Mouse (Mus musculus): ENCODE data around the gene Spsb3. TPM values are rescaled to one million over a fixed set of nuclear protein-coding genes. Genes with fewer than 3 reads are reported as not detected.

Spsb3 gene
- polyA plus RNA-seq, 1 experiment from 2014 or later, result 32.7 TPM

DNA sequence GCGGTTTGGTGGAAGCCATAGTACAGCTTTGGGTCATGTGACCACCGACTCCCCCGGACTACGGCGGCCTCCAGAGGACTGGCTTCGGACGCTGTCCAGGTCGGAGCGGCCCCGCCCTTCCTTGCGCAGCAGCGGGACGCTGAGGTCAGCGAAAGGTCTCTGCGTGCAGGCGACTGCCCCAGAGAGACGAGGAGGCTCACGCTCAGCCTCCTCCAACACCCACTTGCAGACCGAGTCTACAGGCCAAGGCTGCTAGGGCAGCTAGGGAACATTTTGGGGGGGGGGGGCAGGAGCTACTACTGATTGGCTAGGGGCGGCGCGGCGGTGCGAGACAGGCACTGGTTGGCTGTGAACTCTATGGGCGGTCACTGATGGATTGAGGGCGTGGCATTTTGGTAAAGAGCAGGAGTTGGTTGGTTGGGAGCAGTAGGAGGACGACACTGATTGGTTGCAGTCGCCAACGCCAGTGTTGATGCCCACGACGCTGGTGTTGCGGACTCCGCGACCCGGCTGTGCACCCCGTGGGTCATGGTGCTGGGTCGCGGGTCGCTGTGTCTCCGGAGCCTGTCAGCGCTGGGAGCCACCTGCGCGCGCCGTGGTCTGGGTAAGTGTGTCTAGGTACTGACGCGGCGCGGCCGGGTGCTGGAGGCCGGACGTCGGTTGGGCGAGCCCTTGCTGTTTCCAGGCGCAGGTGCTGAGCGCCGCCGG lies 36.2 kb upstream of the Spsb3 start, which contains the start of gene Fahd1:
TSS of gene Fahd1 (minus strand) at position 300 of the 708 bp plus-strand sequence.
- ATAC-seq (ENCODE audit: insufficient read depth, low FRiP score), result peak; percentile 99

DNA sequence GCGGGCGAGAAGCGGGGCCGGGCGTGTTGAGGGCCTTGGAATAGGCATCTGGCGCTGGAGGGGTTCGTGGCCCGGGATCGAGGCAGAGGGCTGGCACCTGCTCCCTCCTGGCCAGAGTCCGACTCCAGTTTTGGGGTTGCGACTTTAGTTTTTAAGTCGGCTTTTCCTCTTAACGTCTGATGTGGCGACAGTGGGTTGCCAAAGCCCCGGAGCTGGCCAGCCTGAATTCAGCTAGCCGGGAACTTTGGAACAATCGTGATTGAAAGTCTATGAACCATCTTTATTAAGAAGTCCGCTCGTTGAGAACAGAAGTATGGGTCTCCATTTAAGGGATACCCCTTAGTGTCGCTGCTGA lies 35.7 kb upstream of the Spsb3 start:
- H3K27me3 ChIP-seq (ENCODE audit: control insufficient read depth, insufficient read depth, low read length), result no peaks in the 10 kb centered on the region
- H3K27ac ChIP-seq (ENCODE audit: low read length), result peak overlapping the region; percentile 33; the same call in 1 of the 2 replicates
- peak overlapping the region; percentile 82 for H3K9ac ChIP-seq (ENCODE audit: low read length)
- no peaks in the 10 kb centered on the region for H3K36me3 ChIP-seq (ENCODE audit: control insufficient read depth, insufficient read depth, low read length)
- WGBS, result 1% methylated on average over 20 of the region's 20 CpGs
- ATAC-seq (ENCODE audit: insufficient read depth, low FRiP score), result no peak
- no peaks in the 10 kb centered on the region for H3K9me3 ChIP-seq (replicated peaks; ENCODE audit: control insufficient read depth, low read length)
- H3K4me3 ChIP-seq (replicated peaks; ENCODE audit: low read length), result peak overlapping the region; percentile 95
- H3K4me1 ChIP-seq (ENCODE audit: control insufficient read depth, insufficient read depth, low read length), result peaks cover 18% of the 10 kb centered on the region
- peak overlapping the region; percentile 83 for H3K4me2 ChIP-seq (ENCODE audit: low read depth, low read length)

More for the DNA sequence above, 36.2 kb upstream of the Spsb3 start, which contains the start of gene Fahd1:
- Histone ChIP-seq H3K27ac (ENCODE audit: low read length) (peak within 1 kb of the TSS; percentile 97), H3K36me3 (ENCODE audit: control insufficient read depth, insufficient read depth, low read length) (no peaks in the 10 kb centered on the region), H3K4me2 (ENCODE audit: low read depth, low read length) (peak within 1 kb of the TSS; percentile 83), H3K9ac (ENCODE audit: low read length) (peak within 1 kb of the TSS; percentile 82), H3K4me1 (ENCODE audit: control insufficient read depth, insufficient read depth, low read length) (peaks cover 18% of the 10 kb centered on the region), H3K4me3 (replicated peaks; ENCODE audit: low read length) (peak within 1 kb of the TSS; percentile 95), H3K9me3 (replicated peaks; ENCODE audit: control insufficient read depth, low read length) (no peaks in the 10 kb centered on the region), H3K27me3 (ENCODE audit: control insufficient read depth, insufficient read depth, low read length) (no peaks in the 10 kb centered on the region)
- WGBS, result under 1% methylated on average over 58 of the region's 58 CpGs

DNA sequence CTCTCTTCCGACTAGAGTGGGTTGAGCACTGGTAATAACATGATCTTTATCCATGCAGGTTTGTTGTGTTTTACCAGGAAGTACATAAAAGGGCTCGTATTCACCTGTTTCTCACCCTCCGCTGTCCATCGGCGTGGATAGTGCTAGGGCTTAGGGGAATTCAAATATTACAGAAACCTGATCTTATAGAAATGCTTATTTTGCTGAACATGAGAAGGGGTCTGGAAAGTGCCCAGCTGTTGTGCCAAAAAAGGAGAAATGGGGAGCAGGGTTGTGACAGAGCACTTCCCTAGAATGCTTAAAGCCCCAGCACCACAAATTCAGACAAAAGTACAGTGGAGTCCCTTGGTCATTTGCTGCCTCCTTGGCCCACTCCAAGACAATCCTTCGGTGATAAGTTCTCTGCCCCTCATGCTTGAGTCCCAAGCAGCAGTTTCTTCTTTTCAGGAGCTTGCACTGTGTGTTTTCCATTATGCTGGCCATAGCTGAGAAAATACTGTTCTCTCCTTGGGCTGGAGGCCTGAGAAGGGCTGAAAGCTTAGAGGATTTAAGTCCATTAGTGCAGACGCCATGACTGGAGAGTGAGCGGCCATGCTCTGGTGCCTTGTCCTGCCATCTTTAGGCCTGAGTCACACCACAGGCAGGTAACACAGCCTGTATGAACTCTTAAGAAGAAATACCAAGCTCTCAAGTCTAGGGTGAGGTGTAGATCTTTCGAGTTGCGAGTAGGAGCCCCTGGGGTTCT lies 34.9 kb upstream of the Spsb3 start:
- peak overlapping the region; percentile 83 for H3K4me2 ChIP-seq (ENCODE audit: low read depth, low read length)
- WGBS, result 78% methylated on average over 10 of the region's 10 CpGs
- H3K27ac ChIP-seq (ENCODE audit: low read length), result no peak overlapping the region
- no peak for ATAC-seq (ENCODE audit: insufficient read depth, low FRiP score)
- H3K36me3 ChIP-seq (ENCODE audit: control insufficient read depth, insufficient read depth, low read length), result no peaks in the 10 kb centered on the region
- H3K9me3 ChIP-seq (replicated peaks; ENCODE audit: control insufficient read depth, low read length), result no peaks in the 10 kb centered on the region
- H3K4me1 ChIP-seq (ENCODE audit: control insufficient read depth, insufficient read depth, low read length), result peaks cover 18% of the 10 kb centered on the region
- no peaks in the 10 kb centered on the region for H3K27me3 ChIP-seq (ENCODE audit: control insufficient read depth, insufficient read depth, low read length)
- H3K4me3 ChIP-seq (replicated peaks; ENCODE audit: low read length), result peak overlapping the region; percentile 95
- peak overlapping the region; percentile 82; the same call in 1 of the 2 replicates for H3K9ac ChIP-seq (ENCODE audit: low read length)

DNA sequence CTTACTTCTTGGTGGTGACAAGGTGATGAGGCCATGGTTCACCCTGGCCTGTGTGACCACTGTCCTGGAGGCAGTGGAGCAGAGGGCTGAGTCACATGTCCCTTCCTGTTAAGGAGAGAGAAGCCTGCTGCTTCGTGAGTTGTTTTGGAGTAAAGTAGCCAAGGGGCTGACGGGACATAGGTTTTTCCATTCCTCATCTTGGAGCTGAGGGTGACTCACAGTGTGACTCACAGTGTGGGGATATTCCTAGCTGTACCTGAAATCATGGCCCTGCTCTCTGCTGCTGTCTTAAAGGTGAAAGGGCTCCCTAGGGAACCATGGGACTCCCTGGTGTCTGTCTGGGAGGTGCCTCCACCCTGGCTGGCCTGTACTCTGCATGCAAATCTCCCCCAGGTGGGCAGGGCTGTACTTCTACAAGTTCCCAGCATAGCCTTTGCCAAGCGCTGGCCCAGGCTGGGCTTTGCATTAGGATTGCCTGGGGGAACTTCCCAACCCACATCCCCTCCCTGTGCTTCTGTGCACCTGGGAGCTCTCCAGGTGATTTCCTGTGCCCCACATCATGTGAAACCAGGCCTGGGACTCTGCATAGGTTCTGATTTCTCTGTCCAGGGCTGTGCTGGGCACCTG lies 30.5 kb upstream of the Spsb3 start:
- Histone ChIP-seq H3K4me1 (ENCODE audit: control insufficient read depth, insufficient read depth, low read length) (peaks cover 6% of the 10 kb centered on the region), H3K4me2 (ENCODE audit: low read depth, low read length) (no peak overlapping the region), H3K27ac (ENCODE audit: low read length) (no peak overlapping the region), H3K9ac (ENCODE audit: low read length) (no peak overlapping the region), H3K27me3 (ENCODE audit: control insufficient read depth, insufficient read depth, low read length) (no peaks in the 10 kb centered on the region), H3K36me3 (ENCODE audit: control insufficient read depth, insufficient read depth, low read length) (0 out of 2 replicates have a peak, but pooled peaks cover under 1% of the 10 kb centered on the region), H3K9me3 (replicated peaks; ENCODE audit: control insufficient read depth, low read length) (no peaks in the 10 kb centered on the region), H3K4me3 (replicated peaks; ENCODE audit: low read length) (no peak overlapping the region)
- WGBS, result 79% methylated on average over 3 of the region's 3 CpGs
- ATAC-seq (ENCODE audit: insufficient read depth, low FRiP score), result no peak

DNA sequence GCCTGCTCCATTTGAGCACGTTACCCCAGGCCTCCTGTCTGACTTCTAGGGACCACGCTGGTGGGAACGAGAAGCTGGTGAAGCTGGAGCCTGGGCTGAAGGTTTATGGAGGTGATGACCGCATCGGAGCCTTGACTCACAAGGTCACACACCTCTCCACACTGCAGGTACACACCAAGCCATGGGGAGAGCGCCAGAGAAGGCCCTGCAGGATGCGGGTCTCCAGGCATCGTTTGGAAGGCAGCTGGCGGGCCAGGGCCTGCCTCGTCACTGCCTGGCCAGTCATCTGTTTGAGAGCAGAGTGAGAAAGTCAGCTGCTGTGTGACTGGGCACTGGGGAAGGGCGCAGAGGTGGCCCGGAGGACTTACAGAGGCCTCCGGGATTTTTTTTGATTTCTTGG lies 29.9 kb upstream of the Spsb3 start:
- no peaks in the 10 kb centered on the region for H3K9me3 ChIP-seq (replicated peaks; ENCODE audit: control insufficient read depth, low read length)
- no peak overlapping the region for H3K27ac ChIP-seq (ENCODE audit: low read length)
- WGBS, result 89% methylated on average over 13 of the region's 13 CpGs
- H3K36me3 ChIP-seq (ENCODE audit: control insufficient read depth, insufficient read depth, low read length), result peaks cover 5% of the 10 kb centered on the region; the same call in 1 of the 2 replicates
- H3K27me3 ChIP-seq (ENCODE audit: control insufficient read depth, insufficient read depth, low read length), result no peaks in the 10 kb centered on the region
- H3K4me1 ChIP-seq (ENCODE audit: control insufficient read depth, insufficient read depth, low read length), result no peaks in the 10 kb centered on the region
- H3K4me3 ChIP-seq (replicated peaks; ENCODE audit: low read length), result no peak overlapping the region
- no peak overlapping the region for H3K9ac ChIP-seq (ENCODE audit: low read length)
- ATAC-seq (ENCODE audit: insufficient read depth, low FRiP score), result no peak
- no peak overlapping the region for H3K4me2 ChIP-seq (ENCODE audit: low read depth, low read length)

DNA sequence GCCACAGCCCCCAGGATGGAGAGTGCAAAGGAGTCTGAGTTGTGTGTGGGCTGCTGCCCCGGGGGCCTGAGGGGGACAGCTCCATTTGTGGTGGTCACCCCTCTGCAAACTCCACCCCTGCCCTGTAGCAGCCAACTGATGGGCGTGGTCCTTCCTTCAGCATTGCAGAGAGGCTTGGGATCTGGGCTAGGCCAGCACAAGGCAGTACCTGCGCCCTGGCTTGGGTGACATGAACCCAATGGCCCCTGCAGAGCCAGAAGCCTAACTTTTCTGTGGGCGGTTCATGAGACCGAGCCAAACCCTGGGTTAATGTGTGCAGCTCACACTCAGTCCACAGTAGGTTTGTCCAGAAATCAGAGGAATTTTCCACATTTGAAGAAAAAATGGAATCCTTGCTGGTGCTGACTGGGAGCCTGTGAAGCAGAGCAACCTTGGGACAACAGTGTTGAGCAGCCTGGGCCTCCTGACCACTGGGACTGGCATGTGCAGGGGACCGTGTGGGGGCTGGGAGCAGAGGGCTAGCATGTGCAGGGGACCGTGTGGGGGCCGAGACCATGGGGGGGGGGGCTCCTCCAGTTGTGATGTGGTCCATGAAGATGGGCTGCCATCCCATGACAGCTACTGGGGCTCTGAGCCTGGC lies 28.5 kb upstream of the Spsb3 start:
- H3K4me2 ChIP-seq (ENCODE audit: low read depth, low read length), result no peak overlapping the region
- no peaks in the 10 kb centered on the region for H3K9me3 ChIP-seq (replicated peaks; ENCODE audit: control insufficient read depth, low read length)
- no peak overlapping the region for H3K9ac ChIP-seq (ENCODE audit: low read length)
- no peak overlapping the region for H3K4me3 ChIP-seq (replicated peaks; ENCODE audit: low read length)
- no peak overlapping the region for H3K27ac ChIP-seq (ENCODE audit: low read length)
- ATAC-seq (ENCODE audit: insufficient read depth, low FRiP score), result no peak
- H3K4me1 ChIP-seq (ENCODE audit: control insufficient read depth, insufficient read depth, low read length), result no peaks in the 10 kb centered on the region
- peaks cover 7% of the 10 kb centered on the region; the same call in 1 of the 2 replicates for H3K36me3 ChIP-seq (ENCODE audit: control insufficient read depth, insufficient read depth, low read length)
- WGBS, result 82% methylated on average over 8 of the region's 8 CpGs
- no peaks in the 10 kb centered on the region for H3K27me3 ChIP-seq (ENCODE audit: control insufficient read depth, insufficient read depth, low read length)

DNA sequence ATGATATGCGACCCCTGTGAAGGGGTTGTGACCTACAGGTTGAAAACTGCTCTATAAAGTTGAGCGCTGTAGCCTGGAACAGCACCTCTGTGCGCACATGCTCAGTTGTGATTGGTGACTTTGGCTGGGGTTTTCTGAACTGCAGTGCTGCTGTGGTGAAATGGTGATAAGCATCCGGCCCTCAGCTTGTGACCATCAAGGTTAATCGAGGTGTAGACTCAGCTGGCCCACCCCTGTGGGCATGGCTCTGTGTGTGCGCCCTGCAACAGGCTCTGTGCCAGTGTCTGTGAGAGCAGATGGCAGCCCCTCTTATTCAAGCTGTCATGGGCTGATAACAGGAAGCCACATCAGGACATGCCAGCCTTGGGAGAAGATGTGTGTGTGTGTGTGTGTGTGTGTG lies 27.5 kb upstream of the Spsb3 start:
- H3K9ac ChIP-seq (ENCODE audit: low read length), result no peak overlapping the region
- H3K4me3 ChIP-seq (replicated peaks; ENCODE audit: low read length), result no peak overlapping the region
- no peaks in the 10 kb centered on the region for H3K4me1 ChIP-seq (ENCODE audit: control insufficient read depth, insufficient read depth, low read length)
- H3K4me2 ChIP-seq (ENCODE audit: low read depth, low read length), result no peak overlapping the region
- WGBS, result 82% methylated on average over 6 of the region's 6 CpGs
- H3K9me3 ChIP-seq (replicated peaks; ENCODE audit: control insufficient read depth, low read length), result no peaks in the 10 kb centered on the region
- no peak overlapping the region for H3K27ac ChIP-seq (ENCODE audit: low read length)
- H3K27me3 ChIP-seq (ENCODE audit: control insufficient read depth, insufficient read depth, low read length), result no peaks in the 10 kb centered on the region
- peaks cover 7% of the 10 kb centered on the region; the same call in 1 of the 2 replicates for H3K36me3 ChIP-seq (ENCODE audit: control insufficient read depth, insufficient read depth, low read length)
- no peak for ATAC-seq (ENCODE audit: insufficient read depth, low FRiP score)

DNA sequence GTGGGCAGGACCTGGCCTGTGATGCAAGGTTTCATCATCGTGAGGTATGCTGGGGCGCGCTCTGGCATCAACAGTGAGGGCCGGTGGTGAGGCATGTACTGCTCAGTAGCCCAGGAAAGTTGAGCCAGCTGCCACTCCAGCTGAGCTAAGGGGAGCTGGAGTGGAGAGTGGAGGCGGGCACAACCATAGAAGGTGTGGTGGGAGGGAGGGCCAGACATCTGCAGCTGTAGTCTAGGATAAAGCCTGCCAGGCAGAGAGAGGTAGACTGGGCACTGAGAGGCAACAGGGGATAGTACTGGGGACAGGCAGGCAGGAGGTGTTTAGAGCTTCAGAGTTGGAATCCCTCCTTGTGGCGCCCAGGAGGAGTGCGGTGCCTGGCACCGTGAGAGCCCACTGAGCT lies 26.4 kb upstream of the Spsb3 start:
- Histone ChIP-seq H3K9ac (ENCODE audit: low read length) (no peak overlapping the region), H3K9me3 (replicated peaks; ENCODE audit: control insufficient read depth, low read length) (no peaks in the 10 kb centered on the region), H3K27me3 (ENCODE audit: control insufficient read depth, insufficient read depth, low read length) (no peaks in the 10 kb centered on the region), H3K4me2 (ENCODE audit: low read depth, low read length) (no peak overlapping the region), H3K4me1 (ENCODE audit: control insufficient read depth, insufficient read depth, low read length) (no peaks in the 10 kb centered on the region), H3K36me3 (ENCODE audit: control insufficient read depth, insufficient read depth, low read length) (peaks cover 7% of the 10 kb centered on the region; the same call in 1 of the 2 replicates), H3K4me3 (replicated peaks; ENCODE audit: low read length) (no peak overlapping the region), H3K27ac (ENCODE audit: low read length) (no peak overlapping the region)
- 92% methylated on average over 8 of the region's 8 CpGs for WGBS
- no peak for ATAC-seq (ENCODE audit: insufficient read depth, low FRiP score)
